In the genomic region with DNA sequence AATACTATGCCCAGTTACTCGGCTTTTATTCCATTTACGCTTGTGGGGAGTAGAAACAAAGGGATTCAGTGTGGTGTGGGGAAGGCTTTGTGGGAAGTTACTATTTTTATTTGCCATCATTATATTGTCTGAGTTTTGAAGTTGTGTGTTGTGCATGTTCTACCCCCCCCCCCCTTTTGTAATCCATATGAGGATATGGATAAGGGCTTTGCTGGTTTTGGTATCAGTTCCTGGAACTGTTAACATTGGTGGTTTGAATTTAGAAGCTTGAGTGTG, we compare ENCODE assay signal across 9 mouse cellular contexts. TPM values are rescaled to one million over a fixed set of nuclear protein-coding genes. Genes with fewer than 3 reads are reported as not detected.
DNase-seq lines count a peak whose midpoint lies in the region; ATAC-seq and TF ChIP-seq lines count a peak whose summit lies in the region.
"Had no signal": no experiment of that assay in that cellular context is flagged by ENCODE, and none has a peak within 500 bp of the region (broad histone marks: within the 10 kb centered on the region; RNA-seq: fewer than 3 reads in every experiment).

No protein-coding gene starts in this region.

- TF ChIP-seq POLR2A in limb, embryonic 14.5 days (IDR thresholded peaks at IDR 0.05; ENCODE audit: borderline replicate concordance, extremely low read depth, insufficient read depth, insufficient read length) = no peak

- peak overlapping the region; percentile 96 for H3K4me3 ChIP-seq in megakaryocyte, embryonic 14.5 days (replicated peaks)
- peak overlapping the region; percentile 95 for H3K4me3 ChIP-seq in limb, embryonic 14.5 days (replicated peaks; ENCODE audit: low read length)
- peak overlapping the region; percentile 80 for H3K4me3 ChIP-seq in stomach, embryonic 15.5 days (replicated peaks)

- DNase-seq in embryo, embryonic 10.5 days (ENCODE audit: low spot score) = peak; percentile 24
- DNase-seq in embryo, embryonic 10 days (ENCODE audit: low spot score) = no peak
- DNase-seq in limb, embryonic 14.5 days (ENCODE audit: low spot score) = no peak
- DNase-seq in left cerebral cortex, adult 9 months (ENCODE audit: low spot score in 2 of 2) = no peak
- no peak for DNase-seq in adrenal gland, adult 18-20 months (ENCODE audit: low spot score in 2 of 2)
- DNase-seq: cerebellum, adult 11 months had no signal

- H3K9me3 ChIP-seq in megakaryocyte, embryonic 14.5 days = no peaks in the 10 kb centered on the region
- no peaks in the 10 kb centered on the region for H3K9me3 ChIP-seq in limb, embryonic 14.5 days (ENCODE audit: control insufficient read depth, low read length)
- H3K9me3 ChIP-seq in stomach, embryonic 15.5 days = no peaks in the 10 kb centered on the region

- peak overlapping the region; percentile 62 for H3K4me2 ChIP-seq in limb, embryonic 14.5 days (replicated peaks; ENCODE audit: low read depth, low read length, severe bottlenecking)
- H3K4me2 ChIP-seq in stomach, embryonic 15.5 days = peak overlapping the region; percentile 62

- peaks cover under 1% of the 10 kb centered on the region for H3K36me3 ChIP-seq in megakaryocyte, embryonic 14.5 days (replicated peaks; ENCODE audit: low read length)
- H3K36me3 ChIP-seq in limb, embryonic 14.5 days (ENCODE audit: control insufficient read depth, insufficient read depth, low read length) = no peaks in the 10 kb centered on the region
- H3K36me3 ChIP-seq in stomach, embryonic 15.5 days = no peaks in the 10 kb centered on the region

- H3K4me1 ChIP-seq in megakaryocyte, embryonic 14.5 days = peaks cover 29% of the 10 kb centered on the region
- H3K4me1 ChIP-seq in limb, embryonic 14.5 days (ENCODE audit: control insufficient read depth, insufficient read depth, low read length) = peaks cover 11% of the 10 kb centered on the region
- peaks cover 3% of the 10 kb centered on the region; the same call in 1 of the 2 replicates for H3K4me1 ChIP-seq in stomach, embryonic 15.5 days

- peak overlapping the region; percentile 96 for H3K9ac ChIP-seq in limb, embryonic 14.5 days (ENCODE audit: low read depth, low read length, severe bottlenecking)
- H3K9ac ChIP-seq in stomach, embryonic 15.5 days = peak overlapping the region; percentile 67; the same call in 1 of the 2 replicates

- H3K27me3 ChIP-seq in megakaryocyte, embryonic 14.5 days (replicated peaks) = no peaks in the 10 kb centered on the region
- no peaks in the 10 kb centered on the region for H3K27me3 ChIP-seq in limb, embryonic 14.5 days (ENCODE audit: control insufficient read depth, insufficient read depth, low read length)
- H3K27me3 ChIP-seq in stomach, embryonic 15.5 days (replicated peaks) = no peaks in the 10 kb centered on the region

- WGBS in limb, embryonic 14.5 days = 0% methylated on average over 2 of the region's 2 CpGs
- 1% methylated on average over 2 of the region's 2 CpGs for WGBS in stomach, embryonic 15.5 days

- no peak for ATAC-seq in megakaryocyte, adult 5-6 weeks (ENCODE audit: poor library complexity, severe bottlenecking)
- no peak for ATAC-seq in limb, embryonic 14.5 days (ENCODE audit: low FRiP score, low read depth)
- no peak for ATAC-seq in stomach, embryonic 15.5 days (ENCODE audit: insufficient read depth, low FRiP score, low read depth)

- no peak overlapping the region for H3K27ac ChIP-seq in limb, embryonic 14.5 days (replicated peaks; ENCODE audit: low read depth, low read length)
- H3K27ac ChIP-seq in stomach, embryonic 15.5 days = peak overlapping the region; percentile 98

RNA-seq across cellular contexts. Expression of gene Picalm, which starts 1.3 kb away (rescaled TPM):
- polyA plus RNA-seq in megakaryocyte, embryonic 14.5 days (2012; ENCODE audit: insufficient read depth, low replicate concordance) = 16.1 and 47.5 TPM in 2 replicates
- total RNA-seq in megakaryocyte, adult 5-6 weeks (2015) = 253 and 272 TPM in 2 replicates
- 252 and 280 TPM in 2 replicates for total RNA-seq in megakaryocyte, adult 5-6 weeks (2017)
- polyA plus RNA-seq in limb, embryonic 14.5 days (2012; rRNA removed) = 153 and 155 TPM in 2 replicates
- 53.6 and 59.6 TPM in 2 replicates for polyA plus RNA-seq in limb, embryonic 14.5 days (2014; fragmentation: Nextera tagmentation; extraction: Ambion mirVana)
- polyA plus RNA-seq in stomach, embryonic 15.5 days (2015; fragmentation: Nextera tagmentation; extraction: Ambion mirVana) = 41.2 and 44.5 TPM in 2 replicates
- total RNA-seq in adrenal gland, adult 18-20 months (2021) = 100 to 1,000 TPM; 134 to 172 TPM
